Mouse (Mus musculus) erythroblast, adult 5-6 weeks (primary cell): ENCODE data around the gene Primpol. TPM values are rescaled to one million over a fixed set of nuclear protein-coding genes. Genes with fewer than 3 reads are reported as not detected.
"Not testable (repeated sequence)": the region's sequence is repeated elsewhere in the genome, so short reads cannot be mapped to it uniquely, and the experiment has no call there.

Source experiments
- ATAC-seq: replicated peaks from 2 replicates; pipeline ENCODE4 v1.8.0; 2016; ENCODE audit warnings: moderate number of reproducible peaks, mild to moderate bottlenecking, moderate TSS enrichment, inconsistent platforms; ENCODE audit not compliant: poor library complexity, low FRiP score, severe bottlenecking
- total RNA-seq, 2 experiments: library from RNA; stranded (forward) in 1 of 2; stranded (reverse) in 1 of 2; fragments of 150-400 nt in 1 of 2; fragments of 200-764, 138-1000 nt in 1 of 2; gene quantifications; 2 replicates each; pipeline versions ENCODE4 v1.2.3 to v1.2.4; 2015 to 2017; ENCODE audit warnings: low replicate concordance in 2 of 2

Gene Primpol
- total RNA-seq, 2 experiments from 2014 or later = 14.0 to 15.2 TPM

GRCm38 (mm10) chr8:46611557-46611956 lies 5.5 kb downstream of the Primpol start:
- ATAC-seq = no peak

DNA sequence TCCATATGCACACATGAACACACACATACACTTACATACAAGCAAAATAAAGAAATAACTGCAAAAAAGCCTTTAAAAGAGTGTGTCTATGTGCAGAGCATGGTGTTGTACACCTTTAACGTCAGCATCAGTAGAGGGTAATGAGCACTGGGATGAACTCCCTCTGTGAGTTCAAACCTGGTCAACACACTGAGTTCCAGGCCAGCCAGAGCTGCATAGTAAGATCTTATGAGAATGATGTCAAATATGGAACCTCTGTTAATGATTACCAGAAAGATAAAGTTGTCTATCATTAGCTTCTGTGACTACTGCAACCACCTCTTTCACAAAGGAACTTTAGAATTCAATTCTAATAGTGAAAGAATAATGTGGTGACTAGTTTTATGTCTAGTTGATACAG lies 10.1 kb downstream of the Primpol start:
- ATAC-seq = no peak

- no peak for ATAC-seq
Observed at GRCm38 (mm10) chr8:46603587-46603986, 13.4 kb downstream of the Primpol start.

- ATAC-seq = no peak
Observed at GRCm38 (mm10) chr8:46600959-46601707, 15.9 kb downstream of the Primpol start.

GRCm38 (mm10) chr8:46599314-46599904 lies 17.6 kb downstream of the Primpol start:
- ATAC-seq = no peak

DNA sequence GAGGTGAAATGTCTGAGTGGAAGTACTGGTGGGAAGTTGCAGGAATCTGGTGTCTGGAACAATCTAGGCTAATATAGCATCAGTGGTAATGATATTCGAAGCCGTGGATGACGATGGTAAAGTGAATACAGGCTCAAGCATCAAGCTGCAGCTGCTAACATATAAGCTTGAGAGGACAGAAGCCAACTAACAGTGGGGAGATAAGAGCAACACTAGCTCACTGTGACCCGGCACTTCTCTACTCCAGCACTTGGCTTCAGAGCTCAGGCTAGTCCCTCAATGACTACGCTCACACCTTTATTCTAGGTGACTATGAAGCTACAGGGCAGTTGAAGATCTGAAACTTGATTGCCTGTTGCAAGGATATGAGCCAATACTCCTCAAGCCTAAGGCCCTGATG lies 18.3 kb downstream of the Primpol start:
- ATAC-seq = no peak

- no peak for ATAC-seq
Observed at GRCm38 (mm10) chr8:46598114-46598513, 18.9 kb downstream of the Primpol start.

DNA sequence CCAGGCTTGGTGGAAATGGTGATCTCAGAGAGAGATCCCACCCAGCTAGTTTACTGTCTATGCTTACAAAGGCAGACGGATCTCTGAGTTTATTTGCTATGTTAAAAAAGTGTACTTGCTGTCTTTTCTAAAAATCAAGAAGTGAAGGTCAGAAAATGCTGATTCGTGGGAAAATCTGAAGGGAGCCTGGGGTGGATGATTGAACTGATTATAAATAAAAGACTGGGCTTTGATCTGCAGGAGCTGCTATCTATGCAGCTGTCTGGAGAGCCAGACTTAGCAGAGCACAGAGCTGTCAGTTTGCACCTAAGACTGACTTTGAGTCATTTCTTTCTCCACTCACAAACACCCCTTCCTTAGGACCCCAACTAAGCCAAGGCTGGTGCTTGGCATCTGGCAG lies 19.6 kb downstream of the Primpol start:
- ATAC-seq = no peak

DNA sequence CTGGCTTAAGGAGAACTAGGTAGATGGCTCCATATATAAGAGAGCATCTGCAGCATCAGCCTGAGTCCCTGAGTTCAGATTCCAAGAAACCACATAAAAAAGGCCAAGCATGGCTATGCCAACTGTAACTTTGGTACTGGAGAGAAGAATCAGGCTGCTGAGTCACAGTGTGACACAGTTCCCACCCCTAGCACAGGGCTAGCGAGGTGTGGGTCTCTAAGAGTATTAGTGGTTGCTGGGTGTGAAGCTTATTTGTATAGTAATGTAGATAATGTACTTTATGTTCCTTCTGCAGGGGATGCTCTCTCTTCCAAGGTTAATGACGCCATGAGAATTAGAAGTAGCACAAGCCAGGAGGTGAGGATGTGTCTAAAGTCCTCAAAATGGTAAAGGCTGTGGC lies 20.5 kb downstream of the Primpol start:
- ATAC-seq = no peak

GRCm38 (mm10) chr8:46595593-46595992 lies 21.4 kb downstream of the Primpol start:
- ATAC-seq = no peak

- no peak for ATAC-seq
Observed at GRCm38 (mm10) chr8:46593772-46594171, 23.2 kb downstream of the Primpol start.

- no peak for ATAC-seq
Observed at GRCm38 (mm10) chr8:46593067-46593466, 23.9 kb downstream of the Primpol start.

GRCm38 (mm10) chr8:46588663-46589062 lies 28.3 kb downstream of the Primpol start:
- no peak for ATAC-seq

- ATAC-seq = peak; percentile 70
Observed at GRCm38 (mm10) chr8:46587911-46588310, 29.1 kb downstream of the Primpol start.

GRCm38 (mm10) chr8:46585576-46585975 lies 31.4 kb downstream of the Primpol start:
- ATAC-seq = no peak

GRCm38 (mm10) chr8:46584328-46584727 lies 32.7 kb downstream of the Primpol start:
- ATAC-seq = not testable (repeated sequence)

DNA sequence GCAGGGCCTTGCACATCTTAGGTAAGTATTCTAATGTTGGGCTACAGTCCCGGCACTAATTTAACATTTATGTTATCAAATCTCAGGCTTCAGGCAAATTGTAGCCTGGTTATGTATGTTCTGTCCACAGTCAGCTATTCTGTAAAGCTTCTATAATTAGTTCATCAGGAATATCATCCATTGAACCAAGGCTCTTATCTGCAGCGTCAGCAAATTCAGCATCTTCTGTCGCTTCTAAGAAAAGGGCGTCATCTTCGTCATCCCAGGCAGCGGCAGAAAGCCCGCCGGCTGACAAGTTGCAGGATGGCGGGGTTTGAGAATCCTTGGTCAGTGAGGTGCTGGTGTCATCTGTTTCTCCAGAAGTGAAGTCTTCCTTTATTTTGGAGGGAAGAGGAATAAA lies 38.2 kb downstream of the Primpol start:
- ATAC-seq = no peak

- ATAC-seq = no peak
Observed at GRCm38 (mm10) chr8:46573964-46574363, 43.0 kb downstream of the Primpol start.

DNA sequence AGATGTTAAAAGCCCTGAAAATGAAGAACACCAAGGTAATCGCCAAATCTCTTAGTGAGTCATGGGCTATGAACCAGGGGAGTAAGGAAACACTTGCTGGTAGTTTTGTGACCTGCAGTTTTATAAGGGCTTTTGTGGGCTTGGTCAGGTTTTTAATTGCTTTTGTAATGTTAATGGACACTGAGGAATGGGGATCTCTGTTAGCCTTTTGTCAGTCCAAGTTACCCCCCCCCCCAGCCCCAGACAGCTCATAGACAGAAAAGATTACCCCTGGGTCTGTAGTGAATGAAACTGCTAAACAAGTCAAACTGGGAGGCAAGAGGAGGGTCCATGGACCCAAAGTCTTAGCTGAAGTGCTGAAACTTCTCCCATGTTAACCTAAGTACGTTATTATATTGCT lies 43.6 kb downstream of the Primpol start:
- no peak for ATAC-seq

DNA sequence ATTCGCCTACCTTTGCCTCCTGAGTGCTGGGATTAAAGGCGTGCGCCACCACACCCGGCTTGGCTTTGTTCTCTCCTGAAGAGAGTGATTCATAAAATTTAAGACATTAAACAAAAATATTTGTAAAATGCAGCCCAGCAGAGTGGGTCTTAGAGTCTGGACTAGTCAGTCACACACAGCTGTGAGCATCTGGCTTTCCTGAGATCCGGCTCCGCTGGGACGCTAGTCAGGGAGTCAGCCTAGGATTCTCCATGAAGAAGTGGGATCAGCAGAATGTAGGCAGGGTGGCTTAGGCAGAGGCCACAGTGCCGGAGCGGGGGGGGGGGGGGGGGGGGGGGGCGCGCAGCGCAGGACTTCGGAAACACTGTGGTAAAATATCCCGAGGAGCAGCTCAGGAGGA lies 46.3 kb downstream of the Primpol start:
- ATAC-seq = no peak

GRCm38 (mm10) chr8:46569659-46570441 lies 47.2 kb downstream of the Primpol start:
- ATAC-seq = no peak
